Mouse (Mus musculus): ENCODE measurements around the gene Grsf1. TPM values are rescaled to one million over a fixed set of nuclear protein-coding genes. Genes with fewer than 3 reads are reported as not detected.

Gene Grsf1
- polyA plus RNA-seq, 1 experiment, result 27.3 TPM

- Histone ChIP-seq H3K4me1 (replicated peaks; ENCODE audit: control insufficient read depth, insufficient read depth, low read length) (no peaks in the 10 kb centered on the region), H3K4me3 (ENCODE audit: control insufficient read depth, insufficient read depth, low read length) (no peak overlapping the region), H3K36me3 (ENCODE audit: control insufficient read depth, insufficient read depth, low read length) (no peaks in the 10 kb centered on the region), H3K27ac (ENCODE audit: control insufficient read depth, insufficient read depth, low read length) (no peak overlapping the region), H3K27me3 (ENCODE audit: control insufficient read depth, insufficient read depth, low read length) (no peaks in the 10 kb centered on the region)
- WGBS, result 94% methylated on average over 10 of the region's 10 CpGs
- TF ChIP-seq CTCF (IDR thresholded peaks at IDR 0.05; ENCODE audit: borderline replicate concordance, control insufficient read depth, extremely low read depth, insufficient read depth, low read length, poor library complexity) (no peak), POLR2A (IDR thresholded peaks at IDR 0.05; ENCODE audit: control insufficient read depth, extremely low read depth, insufficient read depth, low read length, poor library complexity) (no peak)
- no peak for DNase-seq
These were observed 14.9 kb upstream of the Grsf1 start for GRCm38 (mm10) chr5:88690681-88691505.

GRCm38 (mm10) chr5:88689279-88689938 is 13.4 kb upstream of the Grsf1 start:
- H3K27ac ChIP-seq (ENCODE audit: control insufficient read depth, insufficient read depth, low read length), result no peak overlapping the region
- no peaks in the 10 kb centered on the region for H3K4me1 ChIP-seq (replicated peaks; ENCODE audit: control insufficient read depth, insufficient read depth, low read length)
- 81% methylated on average over 3 of the region's 3 CpGs for WGBS
- no peak overlapping the region for H3K4me3 ChIP-seq (ENCODE audit: control insufficient read depth, insufficient read depth, low read length)
- no peak for TF ChIP-seq POLR2A (IDR thresholded peaks at IDR 0.05; ENCODE audit: control insufficient read depth, extremely low read depth, insufficient read depth, low read length, poor library complexity)
- TF ChIP-seq CTCF (IDR thresholded peaks at IDR 0.05; ENCODE audit: borderline replicate concordance, control insufficient read depth, extremely low read depth, insufficient read depth, low read length, poor library complexity), result no peak
- no peak for DNase-seq
- H3K36me3 ChIP-seq (ENCODE audit: control insufficient read depth, insufficient read depth, low read length), result no peaks in the 10 kb centered on the region
- peaks cover 2% of the 10 kb centered on the region; the same call in 1 of the 2 replicates for H3K27me3 ChIP-seq (ENCODE audit: control insufficient read depth, insufficient read depth, low read length)

- TF ChIP-seq CTCF (IDR thresholded peaks at IDR 0.05; ENCODE audit: borderline replicate concordance, control insufficient read depth, extremely low read depth, insufficient read depth, low read length, poor library complexity), result no peak
- no peak for TF ChIP-seq POLR2A (IDR thresholded peaks at IDR 0.05; ENCODE audit: control insufficient read depth, extremely low read depth, insufficient read depth, low read length, poor library complexity)
- H3K36me3 ChIP-seq (ENCODE audit: control insufficient read depth, insufficient read depth, low read length), result no peaks in the 10 kb centered on the region
- DNase-seq, result no peak
- no peak overlapping the region for H3K27ac ChIP-seq (ENCODE audit: control insufficient read depth, insufficient read depth, low read length)
- no peaks in the 10 kb centered on the region for H3K4me1 ChIP-seq (replicated peaks; ENCODE audit: control insufficient read depth, insufficient read depth, low read length)
- peaks cover 2% of the 10 kb centered on the region; the same call in 1 of the 2 replicates for H3K27me3 ChIP-seq (ENCODE audit: control insufficient read depth, insufficient read depth, low read length)
- WGBS, result 88% methylated on average over 15 of the region's 15 CpGs
- H3K4me3 ChIP-seq (ENCODE audit: control insufficient read depth, insufficient read depth, low read length), result no peak overlapping the region
These were observed 12.7 kb upstream of the Grsf1 start for GRCm38 (mm10) chr5:88688583-88689187.

GRCm38 (mm10) chr5:88687996-88688406 is 12.0 kb upstream of the Grsf1 start:
- WGBS, result 74% methylated on average over 8 of the region's 8 CpGs
- Histone ChIP-seq H3K27ac (ENCODE audit: control insufficient read depth, insufficient read depth, low read length) (no peak overlapping the region), H3K27me3 (ENCODE audit: control insufficient read depth, insufficient read depth, low read length) (peaks cover 2% of the 10 kb centered on the region; the same call in 1 of the 2 replicates), H3K4me3 (ENCODE audit: control insufficient read depth, insufficient read depth, low read length) (no peak overlapping the region), H3K36me3 (ENCODE audit: control insufficient read depth, insufficient read depth, low read length) (no peaks in the 10 kb centered on the region), H3K4me1 (replicated peaks; ENCODE audit: control insufficient read depth, insufficient read depth, low read length) (no peaks in the 10 kb centered on the region)
- no peak for DNase-seq
- no peak for TF ChIP-seq CTCF (IDR thresholded peaks at IDR 0.05; ENCODE audit: borderline replicate concordance, control insufficient read depth, extremely low read depth, insufficient read depth, low read length, poor library complexity)

- TF ChIP-seq POLR2A (IDR thresholded peaks at IDR 0.05; ENCODE audit: control insufficient read depth, extremely low read depth, insufficient read depth, low read length, poor library complexity) (no peak), CTCF (IDR thresholded peaks at IDR 0.05; ENCODE audit: borderline replicate concordance, control insufficient read depth, extremely low read depth, insufficient read depth, low read length, poor library complexity) (no peak)
These were observed 9.9 kb upstream of the Grsf1 start for GRCm38 (mm10) chr5:88685745-88686299.

GRCm38 (mm10) chr5:88685306-88685705 is 9.3 kb upstream of the Grsf1 start:
- H3K36me3 ChIP-seq (ENCODE audit: control insufficient read depth, insufficient read depth, low read length), result no peaks in the 10 kb centered on the region
- H3K4me1 ChIP-seq (replicated peaks; ENCODE audit: control insufficient read depth, insufficient read depth, low read length), result no peaks in the 10 kb centered on the region
- peaks cover 2% of the 10 kb centered on the region; the same call in 1 of the 2 replicates for H3K27me3 ChIP-seq (ENCODE audit: control insufficient read depth, insufficient read depth, low read length)
- no peak for DNase-seq
- H3K27ac ChIP-seq (ENCODE audit: control insufficient read depth, insufficient read depth, low read length), result no peak overlapping the region
- TF ChIP-seq POLR2A (IDR thresholded peaks at IDR 0.05; ENCODE audit: control insufficient read depth, extremely low read depth, insufficient read depth, low read length, poor library complexity) (no peak), CTCF (IDR thresholded peaks at IDR 0.05; ENCODE audit: borderline replicate concordance, control insufficient read depth, extremely low read depth, insufficient read depth, low read length, poor library complexity) (no peak)
- no peak overlapping the region for H3K4me3 ChIP-seq (ENCODE audit: control insufficient read depth, insufficient read depth, low read length)
- 32% methylated on average over 6 of the region's 6 CpGs for WGBS

More at GRCm38 (mm10) chr5:88685745-88686299, 9.9 kb upstream of the Grsf1 start:
- Histone ChIP-seq H3K4me1 (replicated peaks; ENCODE audit: control insufficient read depth, insufficient read depth, low read length) (no peaks in the 10 kb centered on the region), H3K4me3 (ENCODE audit: control insufficient read depth, insufficient read depth, low read length) (no peak overlapping the region), H3K27me3 (ENCODE audit: control insufficient read depth, insufficient read depth, low read length) (peaks cover 2% of the 10 kb centered on the region; the same call in 1 of the 2 replicates), H3K36me3 (ENCODE audit: control insufficient read depth, insufficient read depth, low read length) (no peaks in the 10 kb centered on the region), H3K27ac (ENCODE audit: control insufficient read depth, insufficient read depth, low read length) (no peak overlapping the region)
- 83% methylated on average over 6 of the region's 6 CpGs for WGBS
- no peak for DNase-seq
